Mouse (Mus musculus) MEL (cell line): ENCODE results near the gene Smc5. TPM values are rescaled to one million over a fixed set of nuclear protein-coding genes. Genes with fewer than 3 reads are reported as not detected.

Experiments
- DNase-seq: peaks from one replicate; pipeline ENCODE4 v3.0.0; 2011; ENCODE audit warnings: low read depth, low spot score
- H3K27ac ChIP-seq: 2 replicates; pipeline ENCODE4 v1.5.1; 2012; ENCODE audit warnings: low read depth, mild to moderate bottlenecking, control low read depth, low read length, moderate library complexity; ENCODE audit not compliant: control insufficient read depth
- H3K27me3 ChIP-seq, 2 experiments: fragments of 150-350 bp in 1 of 2; sonication (generic) in 1 of 2; 2 replicates each; pipeline ENCODE4 v1.6.1; 2012; ENCODE audit warnings: low read length in 2 of 2, mild to moderate bottlenecking in 2 of 2, improper control_type of control experiment in 1 of 2, moderate library complexity in 1 of 2; ENCODE audit not compliant: insufficient read depth in 2 of 2, control insufficient read depth in 1 of 2
- H3K36me3 ChIP-seq, 2 experiments: 2 replicates each; pipeline ENCODE4 v1.6.1; 2012 to 2014; ENCODE audit warnings: low read length in 2 of 2, improper control_type of control experiment in 1 of 2, inconsistent platforms in 1 of 2, mild to moderate bottlenecking in 1 of 2; ENCODE audit not compliant: insufficient read depth in 2 of 2, control insufficient read depth in 1 of 2
- H3K4me1 ChIP-seq, 2 experiments: fragments of 150-350 bp in 1 of 2; sonication (generic) in 1 of 2; 2 replicates each; pipeline ENCODE4 v1.6.1; 2012; ENCODE audit warnings: low read length in 2 of 2, improper control_type of control experiment in 1 of 2, mild to moderate bottlenecking in 1 of 2; ENCODE audit not compliant: insufficient read depth in 2 of 2, control insufficient read depth in 1 of 2
- H3K4me3 ChIP-seq, 2 experiments: fragments of 150-350 bp in 1 of 2; sonication (generic) in 1 of 2; 2 replicates each; pipeline ENCODE4 v1.5.1; 2012; ENCODE audit warnings: low read depth in 2 of 2, low read length in 2 of 2, mild to moderate bottlenecking in 2 of 2, moderate library complexity in 2 of 2, control low read depth in 1 of 2, improper control_type of control experiment in 1 of 2; ENCODE audit not compliant: control insufficient read depth in 1 of 2, insufficient read depth in 1 of 2
- H3K79me2 ChIP-seq: 2 replicates; pipeline ENCODE4 v1.6.1; 2012; ENCODE audit warnings: mild to moderate bottlenecking, low read length, moderate library complexity; ENCODE audit not compliant: control insufficient read depth, poor library complexity, insufficient read depth
- H3K9ac ChIP-seq: 2 replicates; pipeline ENCODE4 v1.6.1; 2012; ENCODE audit warnings: low read depth, mild to moderate bottlenecking, control low read depth, low read length, moderate library complexity; ENCODE audit not compliant: control insufficient read depth, poor library complexity, severe bottlenecking
- H3K9me3 ChIP-seq: fragments of 150-350 bp; sonication (generic); replicated peaks from 2 replicates; pipeline ENCODE4 v1.6.1; 2012; ENCODE audit warnings: mild to moderate bottlenecking, low read length, improper control_type of control experiment, moderate library complexity; ENCODE audit not compliant: insufficient read depth
- BHLHE40 ChIP-seq: IDR thresholded peaks from 2 replicates; pipeline ENCODE4 v1.6.1; 2012; ENCODE audit warnings: low read depth, mild to moderate bottlenecking, inconsistent platforms, low read length, improper control_type of control experiment, borderline replicate concordance
- CHD1 ChIP-seq: IDR thresholded peaks from 2 replicates; pipeline ENCODE4 v1.6.1; 2012; ENCODE audit warnings: low read depth, mild to moderate bottlenecking, inconsistent platforms, low read length, improper control_type of control experiment
- CHD2 ChIP-seq: IDR thresholded peaks from 2 replicates; pipeline ENCODE4 v1.6.1; 2011; ENCODE audit warnings: low read length, improper control_type of control experiment
- CTCF ChIP-seq, 3 experiments: IDR thresholded peaks in 2 of 3; conservative IDR thresholded peaks in 1 of 3; 2 replicates each; pipeline ENCODE4 v1.5.1; 2011 to 2012; ENCODE audit warnings: low read length in 3 of 3, low read depth in 2 of 3, mild to moderate bottlenecking in 2 of 3, improper control_type of control experiment in 1 of 3, inconsistent platforms in 1 of 3, mixed read lengths in 1 of 3, moderate library complexity in 1 of 3; ENCODE audit not compliant: control insufficient read depth in 1 of 3, insufficient read depth in 1 of 3, poor library complexity in 1 of 3, severe bottlenecking in 1 of 3
- E2F4 ChIP-seq: IDR thresholded peaks from 2 replicates; pipeline ENCODE4 v1.6.1; 2011; ENCODE audit warnings: low read depth, low read length, improper control_type of control experiment, borderline replicate concordance
- ELF1 ChIP-seq: IDR thresholded peaks from 2 replicates; pipeline ENCODE4 v1.6.1; 2014; ENCODE audit warnings: low read depth, mild to moderate bottlenecking, inconsistent platforms, low read length, improper control_type of control experiment, moderate library complexity
- GATA1 ChIP-seq: IDR thresholded peaks from 2 replicates; pipeline ENCODE4 v1.6.1; 2011; ENCODE audit warnings: low read depth, low read length, improper control_type of control experiment
- JUND ChIP-seq: IDR thresholded peaks from 2 replicates; pipeline ENCODE4 v1.6.1; 2011; ENCODE audit warnings: low read depth, mild to moderate bottlenecking, improper control_type of control experiment, low read length
- MAZ ChIP-seq: IDR thresholded peaks from 2 replicates; pipeline ENCODE4 v1.6.1; 2012; ENCODE audit warnings: low read depth, mild to moderate bottlenecking, inconsistent platforms, low read length, improper control_type of control experiment
- MXI1 ChIP-seq: IDR thresholded peaks from 2 replicates; pipeline ENCODE4 v1.6.1; 2011; ENCODE audit warnings: mild to moderate bottlenecking, low read depth, low read length, improper control_type of control experiment
- MYC ChIP-seq: IDR thresholded peaks from 2 replicates; pipeline ENCODE4 v1.6.1; 2011; ENCODE audit warnings: low read depth, mild to moderate bottlenecking, low read length, improper control_type of control experiment, moderate library complexity
- POLR2AphosphoS5 ChIP-seq: IDR thresholded peaks from 2 replicates; pipeline ENCODE4 v1.6.1; 2012; ENCODE audit warnings: low read depth, borderline replicate concordance, mild to moderate bottlenecking, inconsistent platforms, low read length, moderate library complexity, mixed read lengths
- RCOR1 ChIP-seq: IDR thresholded peaks from 2 replicates; pipeline ENCODE4 v1.6.1; 2012; ENCODE audit warnings: low read depth, mild to moderate bottlenecking, inconsistent platforms, low read length, improper control_type of control experiment
- SIN3A ChIP-seq: IDR thresholded peaks from 2 replicates; pipeline ENCODE4 v1.6.1; 2012; ENCODE audit warnings: low read length, improper control_type of control experiment, inconsistent platforms
- UBTF ChIP-seq: IDR thresholded peaks from 2 replicates; pipeline ENCODE4 v1.6.1; 2012; ENCODE audit warnings: low read depth, mild to moderate bottlenecking, inconsistent platforms, low read length, improper control_type of control experiment, moderate library complexity, borderline replicate concordance; ENCODE audit not compliant: insufficient read depth
- USF2 ChIP-seq, 2 experiments: IDR thresholded peaks; 2 replicates each; pipeline ENCODE4 v1.6.1; 2011 to 2012; ENCODE audit warnings: improper control_type of control experiment in 2 of 2, low read length in 2 of 2, borderline replicate concordance in 1 of 2, inconsistent platforms in 1 of 2, low read depth in 1 of 2, mild to moderate bottlenecking in 1 of 2; ENCODE audit not compliant: insufficient read depth in 1 of 2
- ZKSCAN1 ChIP-seq: IDR thresholded peaks from 2 replicates; pipeline ENCODE4 v1.6.1; 2012; ENCODE audit warnings: low read depth, mild to moderate bottlenecking, inconsistent platforms, low read length, improper control_type of control experiment, moderate library complexity
- polyA plus RNA-seq, 2 experiments: library from polyadenylated mRNA; stranded (reverse) in 1 of 2; unstranded in 1 of 2; fragments of >175 nt in 1 of 2; fragments of >200 nt in 1 of 2; gene quantifications; 2 replicates each; pipeline versions ENCODE4 v1.2.1 to v1.2.4; 2012; ENCODE audit warnings: low replicate concordance in 2 of 2, low read depth in 1 of 2; ENCODE audit not compliant: insufficient read length in 2 of 2, insufficient read depth in 1 of 2, missing spikeins in 1 of 2
- total RNA-seq: library from RNA; depleted of rRNA; stranded (reverse); fragments of 300-350 nt; gene quantifications from 2 replicates; pipeline ENCODE4 v1.2.3, GENCODE M21; 2012

Gene Smc5
- total and polyA plus RNA-seq, 3 experiments = 29.9 to 77.3 (median 36.8) TPM

- no peaks in the 10 kb centered on the region for H3K27me3 ChIP-seq
- TF ChIP-seq JUND (no peak), E2F4 (no peak), CHD1 (no peak), CHD2 (no peak), MXI1 (no peak), CTCF (IDR thresholded peaks at IDR 0.05 in 2 of 3, conservative IDR thresholded peaks at IDR 0.05 in 1 of 3; ENCODE audit: control insufficient read depth in 1 of 3, insufficient read depth in 1 of 3, low read depth in 2 of 3, low read length in 3 of 3, poor library complexity in 1 of 3, severe bottlenecking in 1 of 3) (peak in 2 of 3 experiments; percentile 5 to 12; a peak in 1 of 6 replicates)
- no peaks in the 10 kb centered on the region for H3K79me2 ChIP-seq
- H3K27ac ChIP-seq = no peak overlapping the region
- no peak overlapping the region for H3K4me3 ChIP-seq
- H3K36me3 ChIP-seq = no peaks in the 10 kb centered on the region
- H3K9ac ChIP-seq = no peak overlapping the region
- no peak for DNase-seq
- no peaks in the 10 kb centered on the region for H3K4me1 ChIP-seq
- no peaks in the 10 kb centered on the region for H3K9me3 ChIP-seq
Observed at GRCm38 (mm10) chr19:23309979-23310378, 36.3 kb upstream of the Smc5 start.

- TF ChIP-seq POLR2AphosphoS5 (no peak), GATA1 (no peak), MYC (no peak), USF2 (IDR thresholded peaks at IDR 0.05; ENCODE audit: borderline replicate concordance in 1 of 2, insufficient read depth in 1 of 2, low read depth in 1 of 2, low read length in 2 of 2) (no peak), CHD2 (no peak), MXI1 (no peak), SIN3A (no peak), MAZ (no peak), RCOR1 (no peak), BHLHE40 (no peak), ELF1 (no peak), ZKSCAN1 (no peak), UBTF (no peak)
- H3K36me3 ChIP-seq = no peaks in the 10 kb centered on the region
- DNase-seq = no peak
- H3K4me3 ChIP-seq = no peak overlapping the region
- no peaks in the 10 kb centered on the region for H3K27me3 ChIP-seq
- H3K9me3 ChIP-seq = no peaks in the 10 kb centered on the region
- H3K4me1 ChIP-seq = no peaks in the 10 kb centered on the region
- H3K27ac ChIP-seq = no peak overlapping the region
- H3K9ac ChIP-seq = no peak overlapping the region
- H3K79me2 ChIP-seq = no peaks in the 10 kb centered on the region
Observed at GRCm38 (mm10) chr19:23306671-23307070, 33.0 kb upstream of the Smc5 start.
